Mouse (Mus musculus): ENCODE results near the gene Hdgfl2. TPM values are rescaled to one million over a fixed set of nuclear protein-coding genes. Genes with fewer than 3 reads are reported as not detected.
A peak's percentile ranks its signal among the peaks of the same experiment; 100 is the strongest.

Gene Hdgfl2
- polyA plus RNA-seq, 1 experiment from 2014 or later: 119 TPM

GRCm38 (mm10) chr17:56112743-56113142, 33.3 kb downstream of the Hdgfl2 start:
- Histone ChIP-seq H3K4me1 (replicated peaks; ENCODE audit: control insufficient read depth, insufficient read depth, low read length) (peaks cover 6% of the 10 kb centered on the region; the same call in 1 of the 2 replicates), H3K27me3 (replicated peaks; ENCODE audit: control insufficient read depth, insufficient read depth, low read length) (peaks cover 9% of the 10 kb centered on the region; the same call in 1 of the 2 replicates), H3K4me3 (ENCODE audit: low read depth, low read length) (no peak overlapping the region), H3K9me3 (ENCODE audit: control insufficient read depth, low read length) (no peaks in the 10 kb centered on the region), H3K36me3 (ENCODE audit: control insufficient read depth, insufficient read depth, low read length) (no peaks in the 10 kb centered on the region), H3K27ac (ENCODE audit: low read depth, low read length) (no peak overlapping the region), H3K9ac (ENCODE audit: low read depth, low read length) (no peak overlapping the region), H3K4me2 (no peak overlapping the region)
- 63% methylated on average over 3 of the region's 3 CpGs for WGBS
- DNase-seq (ENCODE audit: low spot score) (no peak), ATAC-seq (replicated peaks; ENCODE audit: low FRiP score) (no peak)

- H3K9ac ChIP-seq (ENCODE audit: low read depth, low read length): no peak overlapping the region
- peaks cover 39% of the 10 kb centered on the region for H3K27me3 ChIP-seq (replicated peaks; ENCODE audit: control insufficient read depth, insufficient read depth, low read length)
- no peak overlapping the region; the same call in 1 of the 2 replicates for H3K4me2 ChIP-seq
- ATAC-seq (replicated peaks; ENCODE audit: low FRiP score) (no peak), DNase-seq (ENCODE audit: low spot score) (no peak)
- peaks cover 10% of the 10 kb centered on the region; the same call in 1 of the 2 replicates for H3K4me1 ChIP-seq (replicated peaks; ENCODE audit: control insufficient read depth, insufficient read depth, low read length)
- 64% methylated on average over 10 of the region's 10 CpGs for WGBS
- no peak overlapping the region for H3K4me3 ChIP-seq (ENCODE audit: low read depth, low read length)
- no peaks in the 10 kb centered on the region for H3K36me3 ChIP-seq (ENCODE audit: control insufficient read depth, insufficient read depth, low read length)
- no peaks in the 10 kb centered on the region for H3K9me3 ChIP-seq (ENCODE audit: control insufficient read depth, low read length)
- H3K27ac ChIP-seq (ENCODE audit: low read depth, low read length): no peak overlapping the region
Measured at GRCm38 (mm10) chr17:56116193-56116592, 36.8 kb downstream of the Hdgfl2 start.

- ATAC-seq (replicated peaks; ENCODE audit: low FRiP score): peak; percentile 58
- peaks cover under 1% of the 10 kb centered on the region for H3K9me3 ChIP-seq (ENCODE audit: control insufficient read depth, low read length)
- H3K36me3 ChIP-seq (ENCODE audit: control insufficient read depth, insufficient read depth, low read length): no peaks in the 10 kb centered on the region
Measured at GRCm38 (mm10) chr17:56117251-56117710, 37.8 kb downstream of the Hdgfl2 start, which contains the start of gene Plin5. Gene Plin5, minus strand, starts transcription at chr17:56117596.

GRCm38 (mm10) chr17:56119431-56119830, 40.0 kb downstream of the Hdgfl2 start:
- Histone ChIP-seq H3K9me3 (ENCODE audit: control insufficient read depth, low read length) (peaks cover 7% of the 10 kb centered on the region), H3K36me3 (ENCODE audit: control insufficient read depth, insufficient read depth, low read length) (no peaks in the 10 kb centered on the region), H3K9ac (ENCODE audit: low read depth, low read length) (no peak overlapping the region), H3K4me2 (no peak overlapping the region; the same call in 1 of the 2 replicates), H3K4me3 (ENCODE audit: low read depth, low read length) (no peak overlapping the region), H3K27me3 (replicated peaks; ENCODE audit: control insufficient read depth, insufficient read depth, low read length) (peaks cover 72% of the 10 kb centered on the region), H3K4me1 (replicated peaks; ENCODE audit: control insufficient read depth, insufficient read depth, low read length) (peaks cover 10% of the 10 kb centered on the region; the same call in 1 of the 2 replicates), H3K27ac (ENCODE audit: low read depth, low read length) (no peak overlapping the region)
- no peak for DNase-seq (ENCODE audit: low spot score)
- ATAC-seq (replicated peaks; ENCODE audit: low FRiP score): no peak
- 42% methylated on average over 12 of the region's 12 CpGs for WGBS

More at GRCm38 (mm10) chr17:56117251-56117710, 37.8 kb downstream of the Hdgfl2 start, which contains the start of gene Plin5:
- peak within 1 kb of the TSS; percentile 64 for H3K4me2 ChIP-seq
- no peak within 1 kb of the TSS for H3K27ac ChIP-seq (ENCODE audit: low read depth, low read length)
- H3K27me3 ChIP-seq (replicated peaks; ENCODE audit: control insufficient read depth, insufficient read depth, low read length): peaks cover 50% of the 10 kb centered on the region
- no peak for DNase-seq (ENCODE audit: low spot score)
- H3K9ac ChIP-seq (ENCODE audit: low read depth, low read length): no peak within 1 kb of the TSS
- 2% methylated on average over 27 of the region's 27 CpGs for WGBS
- peak within 1 kb of the TSS; percentile 34 for H3K4me3 ChIP-seq (ENCODE audit: low read depth, low read length)
- H3K4me1 ChIP-seq (replicated peaks; ENCODE audit: control insufficient read depth, insufficient read depth, low read length): peaks cover 10% of the 10 kb centered on the region; the same call in 1 of the 2 replicates

GRCm38 (mm10) chr17:56119981-56120880, 40.8 kb downstream of the Hdgfl2 start:
- DNase-seq (ENCODE audit: low spot score) (no peak), ATAC-seq (replicated peaks; ENCODE audit: low FRiP score) (no peak)
- peak overlapping the region; percentile 14; the same call in 1 of the 2 replicates for H3K4me3 ChIP-seq (ENCODE audit: low read depth, low read length)
- H3K4me1 ChIP-seq (replicated peaks; ENCODE audit: control insufficient read depth, insufficient read depth, low read length): peaks cover 10% of the 10 kb centered on the region; the same call in 1 of the 2 replicates
- H3K9me3 ChIP-seq (ENCODE audit: control insufficient read depth, low read length): peaks cover 7% of the 10 kb centered on the region
- 9% methylated on average over 66 of the region's 66 CpGs for WGBS
- peak overlapping the region; percentile 8 for H3K4me2 ChIP-seq
- no peak overlapping the region for H3K27ac ChIP-seq (ENCODE audit: low read depth, low read length)
- no peaks in the 10 kb centered on the region for H3K36me3 ChIP-seq (ENCODE audit: control insufficient read depth, insufficient read depth, low read length)
- H3K9ac ChIP-seq (ENCODE audit: low read depth, low read length): no peak overlapping the region
- peaks cover 79% of the 10 kb centered on the region for H3K27me3 ChIP-seq (replicated peaks; ENCODE audit: control insufficient read depth, insufficient read depth, low read length)

- H3K27me3 ChIP-seq (replicated peaks; ENCODE audit: control insufficient read depth, insufficient read depth, low read length): peaks cover 76% of the 10 kb centered on the region
- H3K4me2 ChIP-seq: no peak within 1 kb of the TSS
- H3K27ac ChIP-seq (ENCODE audit: low read depth, low read length): no peak within 1 kb of the TSS
- DNase-seq (ENCODE audit: low spot score) (no peak), ATAC-seq (replicated peaks; ENCODE audit: low FRiP score) (no peak)
- H3K9me3 ChIP-seq (ENCODE audit: control insufficient read depth, low read length): peaks cover 7% of the 10 kb centered on the region
- peaks cover 10% of the 10 kb centered on the region; the same call in 1 of the 2 replicates for H3K4me1 ChIP-seq (replicated peaks; ENCODE audit: control insufficient read depth, insufficient read depth, low read length)
- WGBS: 46% methylated on average over 2 of the region's 2 CpGs
- H3K9ac ChIP-seq (ENCODE audit: low read depth, low read length): no peak within 1 kb of the TSS
- no peaks in the 10 kb centered on the region for H3K36me3 ChIP-seq (ENCODE audit: control insufficient read depth, insufficient read depth, low read length)
- H3K4me3 ChIP-seq (ENCODE audit: low read depth, low read length): no peak within 1 kb of the TSS
Measured at GRCm38 (mm10) chr17:56121826-56122225, 42.4 kb downstream of the Hdgfl2 start, which contains the start of gene Lrg1. Gene Lrg1, minus strand, starts transcription at chr17:56122001.

- Histone ChIP-seq H3K4me1 (replicated peaks; ENCODE audit: control insufficient read depth, insufficient read depth, low read length) (peaks cover 4% of the 10 kb centered on the region; the same call in 1 of the 2 replicates), H3K4me2 (no peak overlapping the region), H3K9ac (ENCODE audit: low read depth, low read length) (no peak overlapping the region), H3K27ac (ENCODE audit: low read depth, low read length) (no peak overlapping the region), H3K9me3 (ENCODE audit: control insufficient read depth, low read length) (peaks cover 7% of the 10 kb centered on the region), H3K36me3 (ENCODE audit: control insufficient read depth, insufficient read depth, low read length) (no peaks in the 10 kb centered on the region), H3K27me3 (replicated peaks; ENCODE audit: control insufficient read depth, insufficient read depth, low read length) (peaks cover 69% of the 10 kb centered on the region), H3K4me3 (ENCODE audit: low read depth, low read length) (no peak overlapping the region)
- DNase-seq (ENCODE audit: low spot score) (no peak), ATAC-seq (replicated peaks; ENCODE audit: low FRiP score) (no peak)
- 81% methylated on average over 12 of the region's 12 CpGs for WGBS
Measured at GRCm38 (mm10) chr17:56123161-56123560, 43.7 kb downstream of the Hdgfl2 start.

- H3K4me3 ChIP-seq (ENCODE audit: low read depth, low read length): no peak overlapping the region; the same call in 1 of the 2 replicates
- peak overlapping the region; percentile 65 for H3K4me2 ChIP-seq
- no peak overlapping the region for H3K27ac ChIP-seq (ENCODE audit: low read depth, low read length)
- H3K27me3 ChIP-seq (replicated peaks; ENCODE audit: control insufficient read depth, insufficient read depth, low read length): peaks cover 64% of the 10 kb centered on the region
- WGBS: 44% methylated on average over 59 of the region's 59 CpGs
- H3K9ac ChIP-seq (ENCODE audit: low read depth, low read length): no peak overlapping the region
- H3K4me1 ChIP-seq (replicated peaks; ENCODE audit: control insufficient read depth, insufficient read depth, low read length): peaks cover 4% of the 10 kb centered on the region; the same call in 1 of the 2 replicates
- peaks cover 7% of the 10 kb centered on the region for H3K9me3 ChIP-seq (ENCODE audit: control insufficient read depth, low read length)
- no peaks in the 10 kb centered on the region for H3K36me3 ChIP-seq (ENCODE audit: control insufficient read depth, insufficient read depth, low read length)
- no peak for ATAC-seq (replicated peaks; ENCODE audit: low FRiP score)
- no peak for DNase-seq (ENCODE audit: low spot score)
Measured at GRCm38 (mm10) chr17:56123681-56124340, 44.4 kb downstream of the Hdgfl2 start.
